Mouse (Mus musculus) layer of hippocampus, adult 18-20 months (tissue): ENCODE data around the gene Vmn1r86. TPM values are rescaled to one million over a fixed set of nuclear protein-coding genes. Genes with fewer than 3 reads are reported as not detected.
"Not testable (repeated sequence)": the region's sequence is repeated elsewhere in the genome, so short reads cannot be mapped to it uniquely, and the experiment has no call there.

ENCODE experiments used
- DNase-seq, 2 experiments: peaks; one replicate each; pipeline ENCODE4 v3.0.0; 2022; ENCODE audit warnings: low spot score in 2 of 2
- long read RNA-seq: library from polyadenylated mRNA; stranded (forward); transcript quantifications from one replicate; pipeline ENCODE4 v2.0.0, GENCODE M21; 2021
- total RNA-seq, 2 experiments: library from RNA; stranded (reverse); gene quantifications; 2 replicates each; pipeline ENCODE4 v1.2.3; 2021

Vmn1r86 gene
- not detected for total RNA-seq
- long read RNA-seq, result 0 reads

GRCm38 (mm10) chr7:13119817-13120216 is at the start of gene Vmn1r86:
Gene Vmn1r86 (minus strand): TSS chr7:13119917.
- no peak for DNase-seq

- no peak for DNase-seq
Measured at GRCm38 (mm10) chr7:13159268-13159667, 39.6 kb upstream of the Vmn1r86 start, which contains the start of gene Vmn1r88. Gene Vmn1r88 (plus strand): TSS chr7:13159568.

GRCm38 (mm10) chr7:13140057-13140456 is 20.3 kb upstream of the Vmn1r86 start, which contains the start of gene Vmn1r87:
Gene Vmn1r87 (minus strand): TSS chr7:13140157.
- DNase-seq, result no peak

- DNase-seq, result no peak
Measured at GRCm38 (mm10) chr7:13137340-13137739, 17.6 kb upstream of the Vmn1r86 start.

GRCm38 (mm10) chr7:13131856-13132255 is 12.1 kb upstream of the Vmn1r86 start:
- no peak for DNase-seq

DNA sequence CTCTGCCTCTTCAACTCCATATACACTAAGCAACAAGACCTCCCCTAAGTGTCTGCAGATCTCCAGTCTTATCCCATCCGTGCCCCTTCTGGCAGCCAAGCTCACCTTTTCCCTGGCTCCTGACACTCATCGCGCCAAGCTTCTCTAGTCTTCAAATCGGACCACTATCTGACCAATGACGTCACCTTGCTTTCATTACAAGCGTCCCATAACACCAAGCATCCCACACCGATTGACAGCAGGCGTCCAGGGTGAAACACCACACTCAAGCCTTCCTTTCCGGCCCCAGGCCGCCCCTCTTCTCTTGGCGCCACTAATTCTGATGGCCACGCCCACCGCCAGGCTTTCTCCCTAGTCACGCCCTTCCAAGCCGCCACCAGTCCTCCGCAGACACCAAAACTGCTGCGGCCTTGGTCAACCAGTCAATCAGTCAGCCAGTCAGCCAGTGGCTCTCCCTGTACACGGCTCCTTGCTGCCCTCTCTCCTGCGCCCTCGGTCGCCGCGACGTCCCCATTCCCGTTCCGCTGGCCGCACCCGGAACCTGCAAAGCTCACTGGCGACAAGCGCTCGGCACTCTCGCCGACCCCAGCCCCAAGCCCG is 3.9 kb upstream of the Vmn1r86 start:
- not testable (repeated sequence) for DNase-seq

DNA sequence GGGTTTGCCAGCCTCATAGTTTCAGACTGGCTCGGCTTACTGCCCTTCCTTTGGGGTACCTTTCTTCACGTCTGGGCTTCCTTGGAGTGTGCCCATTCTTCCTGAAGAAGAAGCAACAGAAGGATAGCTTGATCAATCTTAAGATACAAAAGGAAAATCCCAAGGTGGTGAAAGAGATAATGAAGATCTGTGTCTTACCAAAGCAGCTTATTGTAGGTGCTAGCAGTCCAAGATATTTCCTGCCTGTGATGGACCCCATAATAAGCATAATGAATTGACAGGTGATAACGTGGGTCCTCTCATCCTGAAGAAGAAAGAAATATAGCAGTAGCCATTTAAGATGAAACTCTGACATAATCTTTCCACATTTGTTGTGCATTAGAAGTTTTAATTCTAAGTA is 24.6 kb downstream of the Vmn1r86 start, which contains the start of gene Vmn1r85:
TSS of gene Vmn1r85 (minus strand) at position 101 of the 400 bp plus-strand sequence.
- DNase-seq, result no peak

DNA sequence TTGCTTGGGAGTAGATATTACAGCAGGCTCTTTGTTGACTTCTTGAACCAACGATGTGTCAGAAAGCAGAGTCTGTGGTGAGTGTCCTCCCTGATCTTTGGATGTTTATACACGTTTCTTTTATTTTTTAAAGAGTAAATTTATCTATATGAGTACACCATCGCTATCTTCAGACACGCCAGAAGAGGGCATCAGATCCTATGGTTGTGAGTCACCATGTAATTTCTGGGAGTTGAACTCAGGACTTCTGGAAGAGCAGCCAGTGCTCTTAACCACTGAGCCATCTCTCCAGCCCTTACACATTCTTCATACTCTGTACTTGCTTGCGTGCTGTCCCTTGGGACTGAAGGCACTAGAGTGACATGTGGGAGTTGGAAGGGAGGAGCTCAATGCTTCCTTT is 47.4 kb downstream of the Vmn1r86 start:
- DNase-seq, result no peak

GRCm38 (mm10) chr7:13063399-13063798 is 56.3 kb downstream of the Vmn1r86 start:
- not testable (repeated sequence) for DNase-seq

- DNase-seq, result no peak
Measured at GRCm38 (mm10) chr7:13059536-13059935, 60.2 kb downstream of the Vmn1r86 start.

- DNase-seq, result no peak
Measured at GRCm38 (mm10) chr7:13056913-13057700, 62.6 kb downstream of the Vmn1r86 start.

DNA sequence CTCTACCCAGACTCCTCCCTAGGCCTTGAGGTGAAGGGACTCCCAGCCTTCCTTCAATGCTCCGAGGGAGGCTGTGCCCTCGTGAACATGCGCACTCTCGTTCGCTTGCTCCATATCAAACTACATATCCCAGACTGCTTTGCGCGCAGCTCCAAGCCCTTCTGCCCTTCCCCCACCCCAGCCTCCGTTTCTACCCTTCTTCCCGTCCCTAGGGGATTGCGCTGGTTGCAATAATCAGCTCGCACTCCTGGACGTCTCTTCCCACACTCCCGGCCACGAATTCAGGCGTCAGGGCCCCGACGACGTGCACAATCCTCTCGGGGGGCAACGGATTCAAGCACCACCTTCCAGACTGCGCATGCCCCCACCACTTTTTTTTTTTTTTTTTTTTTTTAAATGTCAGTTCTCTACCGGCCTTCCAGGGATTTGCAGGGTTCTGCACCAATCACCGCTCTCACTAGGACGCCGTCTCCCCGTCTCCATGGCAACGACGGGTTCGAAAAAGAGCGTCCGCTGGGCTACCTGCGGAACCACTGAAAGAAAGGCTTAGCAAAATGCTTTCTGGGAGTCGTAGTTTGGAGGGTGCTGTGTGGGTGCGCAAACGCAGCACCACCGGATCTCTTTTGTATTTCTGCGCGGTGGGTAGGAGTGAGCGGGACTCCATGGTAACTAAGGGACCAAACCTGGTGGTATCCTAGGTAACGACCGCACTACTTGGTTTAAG is 65.3 kb downstream of the Vmn1r86 start, which contains the start of gene Mzf1:
TSS of gene Mzf1 (minus strand) at position 478 of the 724 bp plus-strand sequence.
- peak; percentile 95 to 98 for DNase-seq

GRCm38 (mm10) chr7:13053961-13054286 is 65.8 kb downstream of the Vmn1r86 start:
- no peak for DNase-seq

DNA sequence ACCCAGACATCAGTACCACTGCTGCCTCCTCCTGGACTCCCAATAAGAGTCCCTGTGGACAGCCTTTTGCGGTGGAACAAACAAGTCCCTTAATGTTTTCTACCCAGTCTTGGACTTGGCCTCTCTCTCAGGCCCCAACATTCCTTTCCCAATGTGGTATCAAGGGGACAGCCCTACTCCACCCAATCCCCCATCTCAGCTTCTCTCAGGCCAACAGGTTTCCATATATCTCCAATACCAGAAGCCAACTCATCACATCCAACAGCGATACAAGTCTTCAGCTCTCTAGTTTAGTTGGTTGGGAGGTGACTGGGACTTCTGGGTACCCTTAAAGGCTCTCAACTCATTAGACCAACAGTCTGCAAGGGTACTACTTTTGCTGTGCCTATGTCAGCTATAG is 66.2 kb downstream of the Vmn1r86 start:
- DNase-seq, result no peak

GRCm38 (mm10) chr7:13053001-13053400 is 66.7 kb downstream of the Vmn1r86 start:
- no peak for DNase-seq

Other genes with a start within 250 kb of the Vmn1r86 start
- gene Zfp128, start 238.7 kb downstream of the Vmn1r86 start, total RNA-seq, result 1 to 10 TPM; 7.1 to 7.3 TPM
- gene Zscan22, start 222.1 kb downstream of the Vmn1r86 start, total RNA-seq, result 10 to 100 TPM; 15.9 to 17.4 TPM
- gene Rps5, start 197.6 kb downstream of the Vmn1r86 start, total RNA-seq, result 100 to 1,000 TPM; 427 to 466 TPM
- gene Rnf225, start 192.5 kb downstream of the Vmn1r86 start, total RNA-seq, result under 1 TPM; 0.71 to 0.97 TPM
- 10 to 100 TPM; 10.1 to 12.7 TPM for gene Zfp324, start 154.1 kb downstream of the Vmn1r86 start, total RNA-seq
- 1 to 10 TPM; 8.1 to 8.6 TPM for gene Zfp446, start 142.1 kb downstream of the Vmn1r86 start, total RNA-seq
- under 1 TPM in 1 of 2 experiments, not detected in 1; 0.57 TPM for gene Slc27a5, start 121.7 kb downstream of the Vmn1r86 start, total RNA-seq
- gene Trim28, start 120.8 kb downstream of the Vmn1r86 start, total RNA-seq, result 100 to 1,000 TPM; 216 to 246 TPM
- 10 to 100 TPM; 33.2 to 34.3 TPM for gene Zbtb45, start 109.9 kb downstream of the Vmn1r86 start, total RNA-seq
- gene Chmp2a, start 85.1 kb downstream of the Vmn1r86 start, total RNA-seq, result 100 to 1,000 TPM; 146 to 159 TPM
- 100 to 1,000 TPM; 196 to 202 TPM for gene Ube2m, start 81.6 kb downstream of the Vmn1r86 start, total RNA-seq
- 10 to 100 TPM; 11.9 to 13.1 TPM for gene Mzf1, start 65.2 kb downstream of the Vmn1r86 start, total RNA-seq
- gene Vmn1r85, start 24.7 kb downstream of the Vmn1r86 start, total RNA-seq, result not detected
- gene Vmn1r87, start 20.2 kb upstream of the Vmn1r86 start, total RNA-seq, result not detected
- under 1 TPM; 0.18 to 0.22 TPM for gene Vmn1r88, start 39.7 kb upstream of the Vmn1r86 start, total RNA-seq
- not detected for gene Vmn1r89, start 93.1 kb upstream of the Vmn1r86 start, total RNA-seq
- 1 to 10 TPM; 6.0 to 7.4 TPM for gene Lig1, start 157.4 kb upstream of the Vmn1r86 start, total RNA-seq
- gene Zswim9, start 158.8 kb upstream of the Vmn1r86 start, total RNA-seq, result 10 to 100 TPM; 15.4 to 16.7 TPM
- gene Pla2g4c, start 204.7 kb upstream of the Vmn1r86 start, total RNA-seq, result under 1 TPM in 1 of 2 experiments, not detected in 1; 0.20 TPM